Mouse (Mus musculus) stomach, embryonic 14.5 days (tissue): ENCODE results near the gene Josd2. TPM values are rescaled to one million over a fixed set of nuclear protein-coding genes. Genes with fewer than 3 reads are reported as not detected.

Source experiments
- ATAC-seq: fragments of 200-750 bp; cut with Nextera tagmentation; 2 replicates; pipeline ENCODE4 v1.8.0; 2017; ENCODE audit warnings: low read depth, moderate TSS enrichment; ENCODE audit not compliant: insufficient number of reproducible peaks, insufficient read depth, low FRiP score
- H3K27ac ChIP-seq: fragments of 300-500 bp; sonication (generic); 2 replicates; pipeline ENCODE4 v1.5.1; 2014; ENCODE audit warnings: mild to moderate bottlenecking, low read length, moderate library complexity, mixed read lengths
- H3K27me3 ChIP-seq: fragments of 300-500 bp; sonication (generic); 2 replicates; pipeline ENCODE4 v1.6.1; 2014; ENCODE audit warnings: low read length, control low read depth, mixed read lengths; ENCODE audit not compliant: control insufficient read depth, insufficient read depth
- H3K36me3 ChIP-seq: fragments of 300-500 bp; sonication (generic); 2 replicates; pipeline ENCODE4 v1.6.1; 2014; ENCODE audit warnings: mild to moderate bottlenecking, control low read depth, low read length, moderate library complexity, mixed read lengths; ENCODE audit not compliant: control insufficient read depth, insufficient read depth
- H3K4me1 ChIP-seq: fragments of 300-500 bp; sonication (generic); 2 replicates; pipeline ENCODE4 v1.6.1; 2014; ENCODE audit warnings: low read length, control low read depth, mixed read lengths; ENCODE audit not compliant: control insufficient read depth, insufficient read depth
- H3K4me2 ChIP-seq: fragments of 300-500 bp; sonication (generic); replicated peaks from 2 replicates; pipeline ENCODE4 v1.6.1; 2014; ENCODE audit warnings: low read depth, low read length, control low read depth
- H3K4me3 ChIP-seq: fragments of 300-500 bp; sonication (generic); 2 replicates; pipeline ENCODE4 v1.5.1; 2014; ENCODE audit warnings: low read depth, low read length, control low read depth
- H3K9ac ChIP-seq: fragments of 300-500 bp; sonication (generic); replicated peaks from 2 replicates; pipeline ENCODE4 v1.6.1; 2014; ENCODE audit warnings: low read depth, mild to moderate bottlenecking, control low read depth, low read length, moderate library complexity, mixed read lengths
- H3K9me3 ChIP-seq: fragments of 300-500 bp; sonication (generic); 2 replicates; pipeline ENCODE4 v1.6.1; 2016; ENCODE audit warnings: low read depth, low read length, control low read depth; ENCODE audit not compliant: control insufficient read depth
- WGBS: fragments of 180-500 bp; shearing (Covaris S2); extraction: QIAGEN DNeasy Blood & Tissue Kit; methylation state at CpG from one replicate; pipeline ENCODE4 v1.1.7; 2014; 5-methylcytosine and 5-hydroxymethylcytosine counted together
- polyA plus RNA-seq: library from polyadenylated mRNA; unstranded; fragments of >200 nt; fragmentation: Nextera tagmentation; extraction: Ambion mirVana; gene quantifications from 2 replicates; pipeline ENCODE4 v1.2.1, GENCODE M21; 2014

Gene Josd2
- polyA plus RNA-seq, 1 experiment from 2014 or later = 82.1 TPM

- H3K27ac ChIP-seq = peak within 1 kb of the TSS; percentile 87
- WGBS = under 1% methylated on average over 58 of the region's 58 CpGs
- peak within 1 kb of the TSS; percentile 61 for H3K4me2 ChIP-seq
- peaks cover 16% of the 10 kb centered on the region; the same call in 1 of the 2 replicates for H3K4me1 ChIP-seq
- H3K9ac ChIP-seq = peak within 1 kb of the TSS; percentile 62
- no peaks in the 10 kb centered on the region for H3K27me3 ChIP-seq
- peak; percentile 96 for ATAC-seq
- H3K36me3 ChIP-seq = peaks cover 19% of the 10 kb centered on the region
- no peaks in the 10 kb centered on the region for H3K9me3 ChIP-seq
- peak within 1 kb of the TSS; percentile 56 for H3K4me3 ChIP-seq
Measured at GRCm38 (mm10) chr7:44495992-44496770, 28.4 kb downstream of the Josd2 start, which contains the start of the genes Emc10 and Fam71e1. Gene Emc10, minus strand, starts transcription at chr7:44496529. Gene Fam71e1, plus strand, starts transcription at chr7:44496581.

- 1% methylated on average over 26 of the region's 26 CpGs for WGBS
- H3K9me3 ChIP-seq = no peaks in the 10 kb centered on the region
Measured at GRCm38 (mm10) chr7:44496771-44497109, 29.0 kb downstream of the Josd2 start.

DNA sequence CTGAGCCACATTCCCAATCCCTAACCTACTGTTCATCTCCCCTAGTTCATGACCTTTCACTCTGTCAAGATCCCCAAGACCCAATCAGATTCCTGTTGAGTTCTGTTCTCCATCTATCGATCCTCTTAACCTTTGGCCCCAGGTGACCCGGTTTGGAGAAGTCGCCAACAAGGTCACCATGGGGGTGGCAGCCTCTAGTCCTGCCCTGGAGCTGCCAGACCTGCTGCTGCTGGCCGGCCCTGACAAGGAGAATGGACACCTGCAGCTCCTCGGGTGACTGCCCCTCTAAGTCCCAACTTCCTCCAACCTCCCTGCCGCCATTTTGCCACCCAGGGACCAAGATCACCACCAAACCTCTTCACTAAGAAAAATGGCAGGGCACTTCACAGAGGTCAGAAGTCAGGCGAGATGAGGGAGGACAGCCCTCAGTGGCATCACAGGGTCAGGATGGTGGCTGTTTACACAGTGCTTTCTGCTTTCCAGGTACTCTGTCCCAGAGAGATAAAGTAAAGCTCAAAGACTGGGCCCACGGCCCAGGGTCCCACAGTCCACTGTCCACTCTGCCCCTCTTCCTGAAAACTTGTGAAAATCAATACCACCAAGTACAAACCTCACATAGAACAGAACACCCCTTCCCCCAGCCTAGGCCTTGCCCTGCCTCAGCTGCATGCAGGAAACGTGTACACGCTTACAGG, 29.7 kb downstream of the Josd2 start:
- Histone ChIP-seq H3K4me3 (peak overlapping the region; percentile 56), H3K9me3 (no peaks in the 10 kb centered on the region), H3K27ac (no peak overlapping the region), H3K36me3 (peaks cover 7% of the 10 kb centered on the region), H3K9ac (no peak overlapping the region), H3K27me3 (no peaks in the 10 kb centered on the region), H3K4me1 (peaks cover 16% of the 10 kb centered on the region; the same call in 1 of the 2 replicates), H3K4me2 (peak overlapping the region; percentile 61)
- 78% methylated on average over 10 of the region's 10 CpGs for WGBS
- ATAC-seq = no peak

More at GRCm38 (mm10) chr7:44496771-44497109, 29.0 kb downstream of the Josd2 start:
- peak overlapping the region; percentile 62 for H3K9ac ChIP-seq
- H3K27me3 ChIP-seq = no peaks in the 10 kb centered on the region
- ATAC-seq = no peak; the same call in 1 of the 2 replicates
- peak overlapping the region; percentile 56 for H3K4me3 ChIP-seq
- peaks cover 16% of the 10 kb centered on the region; the same call in 1 of the 2 replicates for H3K4me1 ChIP-seq
- H3K36me3 ChIP-seq = peaks cover 14% of the 10 kb centered on the region
- H3K27ac ChIP-seq = peak overlapping the region; percentile 66
- H3K4me2 ChIP-seq = peak overlapping the region; percentile 61

- ATAC-seq = no peak
- Histone ChIP-seq H3K27ac (no peak overlapping the region), H3K4me3 (no peak overlapping the region), H3K9me3 (no peaks in the 10 kb centered on the region), H3K9ac (no peak overlapping the region), H3K4me2 (no peak overlapping the region), H3K27me3 (no peaks in the 10 kb centered on the region), H3K4me1 (peaks cover 16% of the 10 kb centered on the region; the same call in 1 of the 2 replicates), H3K36me3 (no peaks in the 10 kb centered on the region; the same call in 1 of the 2 replicates)
- 56% methylated on average over 1 of the region's 1 CpGs for WGBS
Measured at GRCm38 (mm10) chr7:44498922-44499321, 31.1 kb downstream of the Josd2 start.

- Histone ChIP-seq H3K36me3 (no peaks in the 10 kb centered on the region), H3K4me3 (no peak overlapping the region), H3K4me1 (peaks cover 15% of the 10 kb centered on the region; the same call in 1 of the 2 replicates), H3K27ac (no peak overlapping the region), H3K9ac (no peak overlapping the region), H3K4me2 (no peak overlapping the region), H3K9me3 (no peaks in the 10 kb centered on the region), H3K27me3 (no peaks in the 10 kb centered on the region)
- WGBS = 52% methylated on average over 20 of the region's 20 CpGs
- no peak for ATAC-seq
Measured at GRCm38 (mm10) chr7:44500046-44500445, 32.3 kb downstream of the Josd2 start.

DNA sequence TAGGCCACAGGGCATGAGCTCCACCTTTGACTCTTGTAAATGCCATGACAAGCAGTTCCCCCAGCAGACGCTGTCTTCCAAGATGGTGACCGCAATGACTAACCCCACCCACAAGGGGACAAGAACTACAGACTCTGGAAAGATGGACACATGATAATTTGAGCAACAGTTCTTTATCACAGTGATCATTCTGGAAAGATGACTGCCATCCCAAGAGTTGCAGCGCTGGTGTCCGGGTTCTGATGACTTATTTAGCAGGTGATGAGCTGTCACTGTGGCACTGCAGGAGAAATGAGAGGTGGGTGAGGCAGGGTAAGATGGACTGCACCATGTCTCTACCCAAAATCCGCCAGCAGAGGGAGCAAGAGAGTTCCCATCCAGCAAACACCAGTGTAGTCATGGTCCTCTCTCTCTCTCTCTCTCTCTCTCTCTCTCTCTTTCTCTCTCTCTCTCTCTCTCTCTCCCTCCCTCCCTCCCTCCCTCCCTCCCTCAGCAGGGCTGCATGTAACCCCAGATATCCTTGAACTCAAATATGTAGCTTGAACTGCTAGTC, 33.9 kb downstream of the Josd2 start:
- WGBS = 40% methylated on average over 5 of the region's 5 CpGs
- Histone ChIP-seq H3K4me1 (peaks cover 7% of the 10 kb centered on the region; the same call in 1 of the 2 replicates), H3K36me3 (no peaks in the 10 kb centered on the region), H3K9ac (no peak overlapping the region), H3K4me3 (no peak overlapping the region), H3K9me3 (no peaks in the 10 kb centered on the region), H3K4me2 (no peak overlapping the region), H3K27me3 (no peaks in the 10 kb centered on the region), H3K27ac (no peak overlapping the region)
- ATAC-seq = no peak

DNA sequence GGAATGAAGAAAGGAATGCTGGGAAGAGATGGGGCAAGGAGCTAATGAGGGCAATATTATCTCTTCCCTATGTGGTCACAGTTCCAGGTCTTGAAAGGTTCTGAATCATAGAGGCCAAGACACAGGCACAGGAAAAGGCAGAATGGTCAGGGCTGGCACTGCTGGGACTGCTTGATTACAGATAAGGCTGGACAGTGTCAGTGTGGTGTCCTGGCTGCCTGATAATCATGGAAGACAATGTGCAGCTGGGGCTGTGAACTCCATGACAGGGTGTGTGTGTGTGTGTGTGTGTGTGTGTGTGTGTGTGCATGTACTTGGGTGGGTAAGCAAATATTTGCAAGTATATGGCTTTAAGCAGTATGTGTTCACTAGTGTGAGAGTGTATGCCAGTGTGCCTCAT, 39.7 kb downstream of the Josd2 start:
- no peak for ATAC-seq
- no peaks in the 10 kb centered on the region for H3K4me1 ChIP-seq

DNA sequence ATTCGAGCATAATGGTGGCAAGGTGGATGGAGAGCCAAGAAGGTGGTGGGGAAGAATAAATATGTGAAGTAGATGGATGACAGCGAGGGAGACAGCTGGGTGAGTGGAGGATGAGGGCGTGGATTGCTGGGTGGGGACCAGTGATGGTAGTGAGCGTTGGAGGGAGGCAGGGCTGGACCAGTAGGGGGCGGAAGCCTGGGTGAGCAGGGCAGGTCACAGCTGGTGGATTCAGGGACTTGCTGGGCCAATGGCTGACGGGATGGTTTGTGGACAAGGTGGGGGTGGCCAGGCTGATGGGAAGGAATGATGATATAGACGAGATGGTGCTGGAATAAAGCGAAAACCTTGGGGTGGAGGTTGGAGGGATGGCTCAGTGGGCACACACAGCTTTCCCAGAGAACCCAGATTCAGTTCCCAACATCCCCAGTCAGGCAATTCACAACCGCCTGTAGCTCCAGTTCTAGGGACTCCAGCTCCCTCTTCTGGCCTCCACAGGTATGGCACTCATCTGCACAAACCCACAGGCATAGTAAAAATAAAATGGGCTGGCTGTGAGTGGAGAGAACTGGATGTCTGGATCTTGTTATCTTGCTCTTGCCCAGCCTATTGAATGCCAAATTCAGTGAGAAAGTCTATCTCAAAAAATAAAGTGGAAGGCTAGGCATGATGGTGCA, 51.6 kb downstream of the Josd2 start:
- H3K4me1 ChIP-seq = no peaks in the 10 kb centered on the region
- no peak overlapping the region for H3K4me2 ChIP-seq
- WGBS = 67% methylated on average over 9 of the region's 9 CpGs

More for the DNA sequence above, 39.7 kb downstream of the Josd2 start:
- Histone ChIP-seq H3K9me3 (no peaks in the 10 kb centered on the region), H3K36me3 (no peaks in the 10 kb centered on the region), H3K4me2 (no peak overlapping the region), H3K9ac (no peak overlapping the region), H3K27me3 (no peaks in the 10 kb centered on the region), H3K27ac (no peak overlapping the region), H3K4me3 (no peak overlapping the region)

More for the DNA sequence above, 51.6 kb downstream of the Josd2 start:
- no peaks in the 10 kb centered on the region for H3K27me3 ChIP-seq
- H3K9me3 ChIP-seq = no peaks in the 10 kb centered on the region
- no peak overlapping the region for H3K27ac ChIP-seq
- H3K9ac ChIP-seq = no peak overlapping the region
- ATAC-seq = no peak
- H3K36me3 ChIP-seq = no peaks in the 10 kb centered on the region
- H3K4me3 ChIP-seq = no peak overlapping the region
